Mouse (Mus musculus): Measurements from ENCODE around the gene Rhoq.

DNA sequence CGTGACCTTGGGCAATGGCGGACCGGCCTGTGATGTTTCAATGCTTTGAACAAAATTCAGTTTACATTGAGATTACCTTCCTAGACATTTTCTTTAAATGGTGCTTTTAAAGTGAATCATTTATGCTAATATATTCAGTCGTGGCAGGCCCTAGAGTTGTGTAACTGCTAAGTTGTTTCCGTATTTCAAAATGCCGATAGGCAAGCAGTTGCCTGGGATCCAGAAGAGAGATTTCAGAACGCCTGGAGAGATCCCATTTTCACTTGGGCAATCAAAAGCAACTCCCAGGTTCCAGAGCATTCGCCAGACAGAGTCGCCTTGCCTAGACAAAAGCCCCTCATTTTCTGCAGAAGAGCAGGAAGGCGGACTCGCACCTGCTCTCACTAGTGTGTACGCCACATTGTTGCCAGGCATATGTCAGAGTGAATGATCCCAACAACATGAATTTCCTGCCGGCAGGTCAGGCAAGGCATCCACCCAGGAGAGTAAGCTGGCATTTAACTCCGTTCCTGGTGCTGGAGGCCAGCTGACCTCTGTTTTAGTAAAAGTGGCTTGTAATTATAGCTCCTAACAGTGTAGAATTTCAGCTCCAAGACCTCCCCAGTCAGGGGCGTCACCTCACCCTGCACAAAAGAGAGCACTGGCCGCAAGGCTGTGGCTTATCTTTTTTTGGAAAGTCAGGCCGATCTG is 23.7 kb downstream of the Rhoq start:
- no peak for TF ChIP-seq POLR2A (IDR thresholded peaks at IDR 0.05; ENCODE audit: extremely low read depth, insufficient read depth, low read length)
- TF ChIP-seq CTCF (IDR thresholded peaks at IDR 0.05; ENCODE audit: extremely low read depth, insufficient read depth, low read length) = no peak

Measured in cortical plate, adult 2 months (tissue).